Mouse (Mus musculus): ENCODE results near the gene Fubp1. TPM values are rescaled to one million over a fixed set of nuclear protein-coding genes. Genes with fewer than 3 reads are reported as not detected.

Gene Fubp1
- polyA plus RNA-seq (2017; shearing (Covaris generic)): 100 to 1,000 TPM; 161 to 163 TPM

DNA sequence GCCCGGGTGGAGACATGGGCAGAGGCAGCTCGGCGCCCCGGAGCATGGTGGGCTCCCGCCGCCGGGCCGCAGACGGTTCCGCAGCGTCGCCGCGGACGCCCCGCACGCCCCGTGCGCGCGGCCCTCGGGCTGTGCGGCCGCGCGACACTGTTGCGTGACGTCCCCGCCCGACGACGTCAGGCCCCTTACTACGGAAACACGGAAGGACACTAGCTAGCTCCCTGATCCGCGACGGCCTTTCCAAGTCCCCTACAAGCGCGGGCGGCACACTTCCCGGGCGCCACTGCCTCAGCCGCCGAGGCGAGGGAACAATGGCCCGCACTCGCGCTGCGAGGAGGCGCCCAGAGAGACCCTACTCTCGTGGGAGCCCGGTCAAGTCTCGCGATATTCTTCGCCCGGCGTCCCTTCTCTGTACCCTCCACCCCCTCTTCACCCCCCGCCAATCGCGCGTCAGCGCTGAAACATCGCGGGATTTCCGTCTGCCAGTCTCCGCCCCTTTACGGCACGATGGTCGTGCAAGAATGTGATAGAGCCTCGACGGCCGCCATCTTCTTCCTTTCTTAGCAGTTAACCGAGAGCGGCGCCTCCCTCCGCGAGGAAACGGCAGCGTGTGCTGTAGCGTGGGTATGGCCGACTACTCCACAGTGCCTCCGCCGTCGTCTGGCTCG lies at the start of gene Fubp1, which contains the start of gene Dnajb4:
Gene Fubp1 (plus strand): TSS at position 456 of the 668 bp plus-strand sequence.
Gene Dnajb4 (minus strand): TSS at position 336 of the 668 bp plus-strand sequence.

DNA sequence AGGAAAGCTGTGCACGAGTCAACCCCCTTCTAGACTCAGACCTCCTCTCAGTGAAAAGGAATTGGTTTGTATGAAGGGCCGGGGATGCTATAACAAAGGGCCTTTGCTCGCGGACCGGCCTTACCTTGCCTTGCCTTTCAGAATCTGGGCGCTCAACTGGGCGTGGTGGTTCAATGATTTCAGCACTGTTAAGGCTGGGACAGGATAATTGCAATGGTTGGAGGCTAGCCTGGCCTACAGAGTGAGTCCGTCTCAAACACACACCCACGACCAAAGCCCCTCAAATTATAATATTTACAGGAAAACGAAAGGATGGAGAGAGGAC lies 44.2 kb upstream of the Fubp1 start, which contains the start of gene Gipc2:
Gene Gipc2 (minus strand): TSS at position 132 of the 325 bp plus-strand sequence.

DNA sequence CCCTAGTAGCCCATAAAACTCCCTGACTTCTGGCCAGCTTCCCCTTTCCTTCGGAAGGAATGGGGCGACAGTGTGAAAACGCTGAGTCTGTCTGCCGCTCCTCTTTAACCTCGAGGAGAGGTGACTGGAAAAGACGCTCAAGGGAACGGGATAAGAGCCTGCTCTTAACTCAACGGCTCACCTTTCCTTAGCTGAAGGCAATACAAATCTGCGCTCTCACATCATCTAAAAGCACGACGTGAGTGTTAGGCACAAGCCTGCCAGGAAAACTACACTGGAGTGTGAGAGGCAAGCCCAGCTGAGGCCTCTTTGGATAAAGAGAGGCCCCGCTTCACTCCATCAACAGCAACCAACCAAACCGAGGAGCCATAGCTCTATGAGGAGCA lies 55.8 kb downstream of the Fubp1 start, which contains the start of gene Nexn:
Gene Nexn (minus strand): TSS at position 315 of the 386 bp plus-strand sequence.

Other genes with a start within 250 kb of the Fubp1 start
- gene Gipc2, start 44.2 kb upstream of the Fubp1 start, polyA plus RNA-seq (2017; shearing (Covaris generic)): under 1 TPM; 0.37 to 0.81 TPM
- gene Dnajb4, start 120 bp upstream of the Fubp1 start, polyA plus RNA-seq (2017; shearing (Covaris generic)): 1 to 10 TPM; 8.6 to 9.8 TPM
- under 1 TPM in 1 of 2 experiments, not detected in 1; 0.74 TPM for gene Nexn, start 55.9 kb downstream of the Fubp1 start, polyA plus RNA-seq (2017; shearing (Covaris generic))
- 10 to 100 TPM in 1 of 2 experiments, 1 to 10 TPM in 1; 8.7 to 12.1 TPM for gene Miga1, start 130.0 kb downstream of the Fubp1 start, polyA plus RNA-seq (2017; shearing (Covaris generic))
- gene Usp33, start 136.1 kb downstream of the Fubp1 start, polyA plus RNA-seq (2017; shearing (Covaris generic)): 10 to 100 TPM; 55.0 to 61.1 TPM
- 10 to 100 TPM; 44.1 to 51.8 TPM for gene Zzz3, start 185.1 kb downstream of the Fubp1 start, polyA plus RNA-seq (2017; shearing (Covaris generic))

Data from activated CD4-positive, CD25-positive, alpha-beta regulatory T cell (primary cell).